Mouse (Mus musculus) gastrocnemius, postnatal 36 days (tissue): ENCODE results near the gene Slc30a1. TPM values are rescaled to one million over a fixed set of nuclear protein-coding genes. Genes with fewer than 3 reads are reported as not detected.
A peak's percentile ranks its signal among the peaks of the same experiment; 100 is the strongest.

Experiments
- DNase-seq, 2 experiments: peaks; one replicate each; pipeline ENCODE4 v3.0.0; 2022
- intact Hi-C: fragments of 180-260 bp; cut with DNase I; formaldehyde crosslinking; loops from one replicate; pipeline ENCODE4 v1.15.1; 2025
- total RNA-seq, 2 experiments: library from RNA; stranded (reverse); gene quantifications; 2 replicates each; pipeline ENCODE4 v1.2.3; 2021

Gene Slc30a1
- total RNA-seq, 2 experiments from 2014 or later: 5.6 to 7.7 TPM

DNA sequence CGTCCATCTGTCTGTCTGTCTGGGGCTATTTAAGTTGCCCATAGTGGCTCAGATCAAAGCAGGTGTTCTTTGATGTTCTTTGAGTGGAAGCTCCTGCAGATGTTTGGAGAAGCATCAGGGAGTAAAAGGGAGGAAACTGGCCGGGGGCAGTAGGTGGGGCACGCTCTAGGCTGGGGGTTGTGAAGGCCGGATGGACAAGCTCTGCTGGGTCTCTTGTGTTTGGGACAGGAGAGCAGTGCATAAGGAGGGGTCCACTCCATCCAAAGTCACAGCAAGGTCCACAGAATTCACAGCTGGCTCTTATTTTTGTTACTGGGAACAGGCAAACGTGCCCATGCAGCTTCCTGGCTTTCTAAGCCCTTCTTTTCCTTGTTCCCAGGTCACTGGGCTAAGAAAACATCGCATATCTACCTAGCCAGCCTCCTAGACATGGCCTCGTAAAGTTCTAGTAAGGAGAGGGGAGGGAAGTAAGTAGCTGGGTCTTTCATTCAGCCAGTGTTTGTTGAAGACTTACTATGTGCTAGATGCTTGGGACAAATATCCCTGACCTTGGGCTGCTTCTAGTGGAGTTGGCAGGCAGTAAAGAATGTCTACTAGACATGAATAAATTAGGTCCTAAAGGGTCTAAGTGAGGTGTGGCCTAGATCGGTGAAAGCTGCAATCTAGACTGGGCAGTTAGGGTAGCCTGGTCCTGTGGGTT, 25.9 kb downstream of the Slc30a1 start:
- no peak for DNase-seq
- intact Hi-C loops: no loop called here

DNA sequence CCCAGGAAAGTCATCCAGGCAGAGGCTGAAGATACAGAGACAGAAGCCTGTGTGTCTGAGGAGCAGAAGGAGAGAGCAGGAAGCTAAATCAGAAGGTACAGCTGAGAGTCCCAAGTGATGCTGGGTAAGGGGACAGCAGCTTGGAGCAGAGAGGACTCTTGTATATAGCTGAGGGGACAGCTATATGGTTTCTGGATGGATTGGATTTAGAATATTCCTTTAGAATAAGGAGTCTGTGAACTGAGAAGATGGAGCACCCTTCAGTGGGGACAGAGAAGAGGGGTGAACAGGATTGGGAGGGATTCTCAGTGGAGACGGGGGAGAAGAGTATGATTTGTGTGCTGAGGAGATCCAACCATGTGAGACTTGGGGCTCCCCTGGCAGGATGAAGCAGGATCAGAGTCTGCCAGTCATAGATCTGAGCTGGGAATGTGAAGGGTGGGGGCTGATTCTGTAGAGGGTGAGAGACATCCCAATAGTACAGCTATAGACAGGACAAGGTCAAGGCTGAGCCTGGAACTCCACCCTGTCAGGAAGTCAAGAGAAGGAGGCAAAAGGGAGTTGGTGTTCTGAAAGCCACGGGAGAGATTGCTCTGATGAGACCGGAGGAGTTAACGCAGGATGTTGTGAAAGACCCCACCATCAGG, 26.5 kb downstream of the Slc30a1 start:
- intact Hi-C loops: no loop called here
- DNase-seq: no peak

DNA sequence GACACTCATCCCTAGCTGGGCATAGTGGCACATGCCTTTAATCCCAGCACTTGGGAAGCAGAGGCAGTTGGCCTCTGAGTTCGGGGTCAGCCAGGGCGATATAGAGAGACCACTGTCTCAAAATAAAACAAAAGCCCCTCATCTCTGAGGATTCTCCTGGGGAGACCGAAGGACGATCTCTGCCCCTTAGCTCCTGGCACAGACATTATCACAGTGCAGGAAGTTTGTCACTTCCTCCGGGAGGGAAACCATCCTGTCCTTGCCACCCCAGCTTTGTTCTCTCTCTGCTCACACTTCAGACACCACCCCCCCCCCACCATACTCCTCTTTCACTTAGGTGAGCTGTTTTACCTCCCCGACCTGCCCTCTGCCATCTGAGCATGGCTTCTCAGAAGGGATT, 37.1 kb downstream of the Slc30a1 start:
- intact Hi-C loops: no loop called here

DNA sequence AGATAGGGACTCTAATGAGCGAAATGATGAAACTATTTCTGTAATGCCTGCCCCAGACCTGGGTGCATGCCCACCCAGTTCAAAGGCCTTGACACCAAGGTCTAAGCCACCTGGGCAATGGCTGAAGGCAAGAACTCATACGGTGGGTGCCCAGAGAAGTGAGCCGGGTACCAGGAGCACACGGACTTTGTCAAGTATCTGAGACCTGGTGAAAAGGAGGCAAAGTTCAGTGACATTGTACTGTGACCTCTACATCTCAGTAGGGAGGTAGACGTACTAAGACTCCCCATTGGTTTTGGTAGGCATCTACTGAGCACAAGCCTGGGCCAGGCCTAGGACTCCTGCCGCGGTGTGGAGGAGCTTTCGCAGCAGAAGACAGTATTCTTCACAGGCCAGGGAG, 38.8 kb downstream of the Slc30a1 start:
- intact Hi-C loops: no loop called here
- DNase-seq: no peak

More for the DNA sequence above, 37.1 kb downstream of the Slc30a1 start:
- no peak for DNase-seq

- intact Hi-C loops: no loop called here
- no peak for DNase-seq
Observed at GRCm38 (mm10) chr1:191945756-191946155, 39.2 kb downstream of the Slc30a1 start.

DNA sequence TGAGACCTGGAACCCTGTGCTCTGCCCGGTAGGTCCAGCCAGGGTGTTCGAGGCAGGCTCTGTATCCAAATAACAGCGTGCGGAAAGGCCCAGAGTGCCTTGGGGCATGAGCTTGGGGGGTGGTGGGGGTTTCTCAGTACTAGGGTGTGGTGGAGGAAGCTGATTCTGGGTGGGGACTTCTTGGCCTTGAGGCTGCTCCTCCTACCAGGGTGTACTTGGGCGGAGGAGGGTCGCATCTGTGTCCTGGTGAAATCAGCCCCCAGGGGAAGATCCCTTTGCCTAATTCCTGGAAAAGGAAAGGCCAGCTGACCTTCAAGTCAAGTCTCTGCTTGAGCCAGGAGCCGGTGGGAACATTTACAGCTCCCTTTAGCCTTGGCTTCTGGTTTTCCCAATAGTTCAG, 39.7 kb downstream of the Slc30a1 start:
- peak in 1 of 2 experiments; percentile 39 for DNase-seq
- intact Hi-C loops: no loop called here

- DNase-seq: no peak
- intact Hi-C loops: no loop called here
Observed at GRCm38 (mm10) chr1:191946835-191947234, 40.3 kb downstream of the Slc30a1 start.

- DNase-seq: no peak
- intact Hi-C loops: no loop called here
Observed at GRCm38 (mm10) chr1:191947796-191948195, 41.2 kb downstream of the Slc30a1 start.

- no peak for DNase-seq
- intact Hi-C loops: no loop called here
Observed at GRCm38 (mm10) chr1:191948600-191948999, 42.0 kb downstream of the Slc30a1 start.

GRCm38 (mm10) chr1:191950611-191951010, 44.0 kb downstream of the Slc30a1 start:
- no peak for DNase-seq

GRCm38 (mm10) chr1:191952733-191953335, 46.3 kb downstream of the Slc30a1 start:
- intact Hi-C loops: no loop called here
- DNase-seq: no peak

More at GRCm38 (mm10) chr1:191950611-191951010, 44.0 kb downstream of the Slc30a1 start:
- intact Hi-C loops: no loop called here

DNA sequence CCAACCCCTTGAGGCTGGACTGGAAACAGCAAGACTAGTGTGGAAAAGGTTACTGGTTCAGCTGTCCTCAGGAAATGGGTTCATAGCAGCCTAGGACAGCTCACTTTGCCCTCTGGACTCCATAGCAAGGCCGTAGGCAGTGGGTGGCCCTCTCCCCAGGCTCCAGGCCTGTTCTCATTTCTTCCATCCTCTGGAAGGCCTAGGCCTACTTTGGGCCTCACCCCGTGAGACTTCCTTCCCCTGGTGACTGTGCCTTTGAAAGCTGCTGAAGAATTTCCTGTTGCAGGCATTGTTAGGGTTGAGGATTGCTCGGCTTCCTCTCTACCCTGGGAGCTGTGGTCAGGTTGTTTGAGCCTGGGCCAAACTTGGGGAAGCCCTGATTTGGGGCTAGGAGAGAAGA, 48.5 kb downstream of the Slc30a1 start:
- peak; percentile 16 to 24 for DNase-seq
- intact Hi-C loops: no loop called here

DNA sequence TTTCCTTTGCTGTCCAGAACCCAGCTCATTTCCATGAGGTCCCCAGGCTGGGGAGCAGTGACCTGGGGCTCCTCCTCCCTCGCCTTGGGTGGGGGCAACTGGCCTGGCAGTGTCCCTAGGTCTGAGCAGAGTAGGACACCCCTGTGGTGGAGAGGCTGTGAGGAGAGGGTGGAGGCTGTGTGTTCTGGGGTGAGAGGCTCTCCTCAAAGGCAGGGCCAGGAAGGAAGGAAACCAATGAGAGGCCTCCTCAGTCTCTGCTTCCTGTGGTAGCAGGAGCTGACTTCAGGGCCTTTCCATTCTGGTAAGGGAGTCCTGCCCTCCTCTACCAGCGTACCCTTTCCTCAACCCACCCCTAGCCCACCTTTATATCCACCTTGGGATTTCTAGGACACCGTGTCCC, 49.7 kb downstream of the Slc30a1 start:
- no peak for DNase-seq
- intact Hi-C loops: no loop called here

GRCm38 (mm10) chr1:191956871-191957270, 50.3 kb downstream of the Slc30a1 start:
- intact Hi-C loops: no loop called here
- no peak for DNase-seq

DNA sequence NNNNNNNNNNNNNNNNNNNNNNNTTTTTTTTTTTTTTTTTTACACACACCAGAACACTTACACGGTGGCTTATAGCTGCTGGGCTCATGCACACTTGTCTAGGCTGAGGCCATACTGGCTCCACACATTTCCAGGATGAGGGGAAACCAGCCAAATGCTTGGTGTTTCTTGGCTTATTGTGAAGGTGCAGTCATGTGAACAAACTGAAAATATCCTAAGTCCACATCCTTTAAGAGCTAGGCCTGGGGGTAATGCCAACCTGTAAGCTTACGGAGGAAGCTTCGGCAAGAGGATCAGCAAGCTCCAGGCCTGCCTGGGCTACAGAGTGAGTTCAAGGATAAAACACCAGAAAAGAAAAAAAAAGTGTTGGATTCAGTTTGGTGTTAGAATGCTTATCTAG, 50.8 kb downstream of the Slc30a1 start:
- intact Hi-C loops: no loop called here
- no peak for DNase-seq

GRCm38 (mm10) chr1:191960946-191961345, 54.4 kb downstream of the Slc30a1 start:
- no peak for DNase-seq
- intact Hi-C loops: loop anchor here (5.0 kb wide), 1 partner anchor 54 kb away; the partner anchor contains the start of gene Slc30a1

Other genes starting within 250 kb of the Slc30a1 start
- 10 to 100 TPM; 22.8 to 29.5 TPM for gene Lpgat1, start 188.9 kb upstream of the Slc30a1 start, total RNA-seq
- under 1 TPM; 0.47 to 0.54 TPM for gene Nek2, start 85.3 kb upstream of the Slc30a1 start, total RNA-seq
- under 1 TPM in 1 of 2 experiments, not detected in 1; 0.08 TPM for gene Rd3, start 70.6 kb downstream of the Slc30a1 start, total RNA-seq
- 1 to 10 TPM; 2.9 to 3.0 TPM for gene Traf5, start 185.8 kb downstream of the Slc30a1 start, total RNA-seq
- 10 to 100 TPM; 21.0 to 21.9 TPM for gene Rcor3, start 231.3 kb downstream of the Slc30a1 start, total RNA-seq